Mouse (Mus musculus) layer of hippocampus, postnatal 36 days (tissue): ENCODE data around the gene Ubald1. TPM values are rescaled to one million over a fixed set of nuclear protein-coding genes. Genes with fewer than 3 reads are reported as not detected.
A peak's percentile ranks its signal among the peaks of the same experiment; 100 is the strongest.

Experiments used
- DNase-seq, 2 experiments: peaks; one replicate each; pipeline ENCODE4 v3.0.0; 2022
- total RNA-seq, 2 experiments: library from RNA; stranded (reverse); gene quantifications; 2 replicates each; pipeline ENCODE4 v1.2.3; 2021

Gene Ubald1
- total RNA-seq: 10 to 100 TPM; 91.3 to 94.9 TPM

DNA sequence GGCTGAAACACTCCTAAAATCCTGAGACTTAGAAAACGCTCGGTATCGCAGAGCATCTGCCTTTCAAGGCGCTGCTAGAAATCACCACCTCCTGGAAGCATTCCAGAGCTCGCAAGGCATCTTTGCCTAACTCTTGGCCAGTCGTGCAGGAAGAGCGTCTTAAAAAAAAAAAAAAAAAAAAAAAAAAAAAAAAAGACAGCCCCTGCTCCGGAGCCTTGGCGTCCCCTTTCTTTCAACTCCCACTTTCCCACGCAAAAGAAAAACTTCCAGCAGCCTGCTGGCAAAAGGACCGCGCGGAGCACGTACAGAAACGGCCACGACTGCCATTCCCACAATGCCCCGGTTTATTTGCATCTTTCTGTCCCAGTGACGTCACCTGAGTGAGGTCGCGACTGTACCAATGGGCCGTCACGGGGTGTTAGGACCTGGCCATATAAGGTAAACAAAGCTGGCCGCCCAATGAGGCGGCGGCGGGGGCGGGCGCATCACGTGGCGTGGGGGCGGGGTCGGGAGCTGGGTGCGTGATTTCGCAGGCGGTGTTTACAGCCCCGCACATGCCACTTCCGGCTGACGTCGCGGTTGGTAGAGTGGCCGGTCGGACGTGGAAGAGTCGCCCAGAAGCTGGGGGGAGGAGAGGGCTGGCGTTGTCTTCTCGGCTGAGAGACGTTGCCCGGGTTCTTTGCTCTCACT is at the start of gene Ubald1:
Gene Ubald1, minus strand, starts transcription at position 180 of the 690 bp plus-strand sequence.
- peak; percentile 95 to 97 for DNase-seq

- DNase-seq: no peak
These were observed 48.4 kb upstream of the Ubald1 start for GRCm38 (mm10) chr16:4928474-4928873.

- no peak for DNase-seq
These were observed 47.9 kb upstream of the Ubald1 start for GRCm38 (mm10) chr16:4927967-4928366.

DNA sequence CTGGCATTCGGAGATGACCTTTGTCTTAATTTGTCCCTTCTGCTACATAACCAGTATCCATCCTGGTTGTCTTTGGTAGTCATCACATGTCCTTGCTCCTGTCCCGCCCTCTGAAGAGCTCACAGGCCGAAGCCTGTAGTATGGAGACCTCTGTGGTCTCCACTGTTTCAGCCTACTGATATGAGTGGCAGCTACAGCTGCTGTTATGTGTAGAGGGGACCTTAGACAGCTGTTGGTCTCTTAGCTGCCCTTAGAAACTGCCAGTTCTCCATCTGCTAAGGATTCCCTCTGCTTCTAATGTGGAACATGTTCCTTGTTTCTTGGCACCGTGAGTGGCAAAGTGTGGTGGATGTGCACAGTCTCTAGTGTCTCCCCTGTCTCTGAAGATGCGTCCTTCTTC is 43.9 kb upstream of the Ubald1 start:
- DNase-seq: no peak

GRCm38 (mm10) chr16:4922481-4922880 is 42.4 kb upstream of the Ubald1 start:
- no peak for DNase-seq

DNA sequence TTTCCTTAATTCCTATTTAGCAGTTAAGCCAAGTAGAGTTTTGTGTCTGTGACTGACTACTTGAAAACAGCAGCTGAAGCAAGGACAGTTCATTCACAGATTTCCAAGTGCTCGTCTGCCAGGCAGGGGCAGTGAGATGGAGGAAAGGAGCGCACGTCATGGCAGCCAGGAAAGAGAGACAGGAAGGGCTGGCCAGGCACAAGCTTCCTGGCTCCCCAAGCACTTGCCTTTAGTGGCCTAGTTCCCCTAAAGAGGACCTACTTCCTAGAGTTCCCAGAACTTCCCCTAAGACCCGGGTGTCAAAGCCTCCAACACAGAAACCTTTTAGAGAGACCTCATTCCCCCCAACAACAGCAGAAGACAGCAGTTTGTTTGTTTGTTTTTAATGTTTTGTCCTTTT is 40.4 kb upstream of the Ubald1 start:
- no peak for DNase-seq

DNA sequence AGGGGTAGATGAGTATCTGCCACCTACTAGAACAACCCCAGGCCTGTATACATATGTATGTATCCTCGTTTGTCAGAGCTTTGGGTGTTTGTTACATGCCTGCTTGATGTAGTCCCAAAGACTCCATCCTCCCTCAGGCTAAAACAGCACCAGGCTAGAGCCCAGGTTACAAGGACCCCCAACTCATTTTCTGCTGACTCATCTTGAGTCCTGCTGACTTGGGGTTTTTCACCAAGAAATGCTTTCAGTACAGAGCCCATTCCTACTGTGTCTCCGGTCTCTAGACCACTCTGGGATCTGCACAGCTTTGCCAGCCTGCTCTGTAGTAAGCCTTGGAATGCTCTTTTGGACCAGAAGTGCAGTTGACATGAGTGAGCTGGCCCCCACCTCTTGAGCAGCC is 36.5 kb upstream of the Ubald1 start:
- no peak for DNase-seq

GRCm38 (mm10) chr16:4915931-4916330 is 35.8 kb upstream of the Ubald1 start:
- no peak for DNase-seq

GRCm38 (mm10) chr16:4913783-4914735 is 33.9 kb upstream of the Ubald1 start:
- peak; percentile 84 to 86 for DNase-seq

DNA sequence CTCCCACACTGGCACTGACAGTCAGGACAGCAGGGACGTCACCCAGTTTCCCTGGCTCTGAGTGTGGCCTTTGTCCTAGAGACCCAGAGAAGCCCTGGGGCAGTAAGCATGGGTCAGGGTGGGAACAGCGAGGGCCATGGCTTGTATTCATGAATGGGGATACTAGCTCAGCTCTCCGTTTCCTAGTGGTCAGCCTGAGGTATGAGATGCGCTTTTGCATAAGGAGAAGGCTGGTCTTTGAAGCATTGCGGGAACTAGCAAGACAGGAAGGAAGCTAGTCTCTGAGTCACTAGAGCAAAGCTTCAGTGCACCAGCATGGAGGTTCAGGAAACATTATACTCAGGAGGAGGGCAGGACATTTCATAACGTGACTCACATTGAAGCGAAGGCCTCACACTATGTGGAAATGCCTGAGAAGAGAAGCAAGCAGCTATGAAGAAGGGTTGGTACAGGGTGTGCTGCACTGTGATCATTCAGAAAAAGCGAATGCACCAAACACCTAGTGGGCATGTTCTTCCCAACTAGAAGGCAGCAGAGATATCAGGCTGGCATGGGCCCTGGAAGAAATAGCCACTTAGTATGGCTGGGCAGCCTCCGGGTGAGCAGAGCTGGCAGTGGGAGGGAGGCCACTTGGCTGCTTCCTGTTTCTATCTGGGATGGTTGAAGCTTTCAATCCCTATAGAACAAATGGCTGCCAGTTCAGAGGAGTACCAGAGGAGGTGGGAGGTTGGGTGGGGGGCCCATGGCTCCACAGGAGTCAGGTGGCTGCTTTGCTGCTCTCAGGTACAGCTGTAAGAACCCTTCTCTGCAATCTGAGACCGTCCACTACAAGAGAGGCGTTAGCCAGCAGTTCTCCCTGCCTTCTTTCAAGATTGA is 33.0 kb upstream of the Ubald1 start:
- no peak for DNase-seq

DNA sequence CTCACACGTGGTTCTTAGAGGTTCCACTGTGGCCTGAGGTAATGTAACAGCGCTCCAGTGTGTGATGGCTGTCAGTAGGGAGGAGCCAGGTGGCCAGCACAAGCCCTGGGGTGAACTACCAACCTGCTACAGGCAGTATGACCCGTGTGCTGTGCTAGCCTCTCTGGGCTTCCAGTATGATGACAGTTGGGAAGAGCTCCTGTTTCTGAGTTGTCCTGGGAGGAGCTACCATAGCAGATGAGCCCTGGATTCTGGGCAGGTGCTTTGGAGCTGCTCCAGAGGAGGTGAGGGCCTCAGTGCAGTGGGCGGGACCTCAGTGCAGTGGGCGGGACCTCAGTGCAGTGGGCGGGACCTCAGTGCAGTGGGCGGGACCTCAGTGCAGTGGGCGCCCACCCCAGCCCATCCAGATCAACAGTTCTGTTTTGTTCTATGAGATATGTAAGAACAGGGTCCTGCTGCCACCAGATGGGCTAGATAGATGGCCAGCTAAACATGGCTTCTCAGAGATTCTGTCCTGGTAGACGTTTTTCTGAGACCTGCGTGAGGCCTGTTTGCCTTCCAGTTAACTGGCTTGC is 32.0 kb upstream of the Ubald1 start:
- DNase-seq: no peak

DNA sequence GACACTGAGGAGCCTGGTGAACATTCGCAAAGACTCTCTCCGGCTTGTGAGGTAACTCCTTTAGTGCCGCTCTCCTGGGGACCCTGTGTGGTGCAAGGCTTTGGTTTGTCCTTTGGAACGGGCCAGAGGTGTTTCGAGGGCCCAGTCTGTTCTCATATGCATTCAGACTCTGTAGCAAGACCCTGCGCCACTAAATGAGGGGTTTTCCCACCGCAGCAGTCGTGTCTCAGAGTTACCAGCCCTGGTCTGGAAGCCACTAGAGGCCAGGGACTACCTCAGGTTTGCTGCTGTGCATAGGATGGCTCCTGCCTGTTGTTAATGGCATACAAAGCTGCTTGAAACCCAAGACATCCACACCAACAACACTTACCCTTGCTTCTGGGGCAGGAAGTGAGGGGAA is 30.6 kb upstream of the Ubald1 start:
- no peak for DNase-seq

GRCm38 (mm10) chr16:4909745-4910144 is 29.6 kb upstream of the Ubald1 start:
- no peak for DNase-seq

DNA sequence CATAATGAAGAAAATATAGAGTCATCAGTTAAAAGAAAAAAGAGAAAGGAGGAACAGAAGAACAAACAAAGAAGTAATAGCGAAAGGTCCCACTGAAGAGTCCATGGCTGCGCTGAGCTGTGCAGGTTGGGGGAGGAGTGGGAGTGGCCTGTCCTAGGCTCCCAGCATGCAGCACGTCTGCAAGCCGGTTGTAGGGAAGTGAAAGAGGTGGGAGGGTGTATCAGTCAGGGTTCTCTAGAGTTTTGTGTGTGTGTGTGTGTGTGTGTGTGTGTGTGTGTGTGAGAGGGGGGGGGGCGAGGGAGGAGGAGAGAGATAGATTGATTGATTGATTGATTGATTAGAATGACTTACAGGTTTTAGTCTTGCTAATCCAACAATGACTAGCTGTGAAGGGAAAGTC is 27.9 kb upstream of the Ubald1 start:
- no peak for DNase-seq

GRCm38 (mm10) chr16:4907386-4907785 is 27.3 kb upstream of the Ubald1 start:
- no peak for DNase-seq

DNA sequence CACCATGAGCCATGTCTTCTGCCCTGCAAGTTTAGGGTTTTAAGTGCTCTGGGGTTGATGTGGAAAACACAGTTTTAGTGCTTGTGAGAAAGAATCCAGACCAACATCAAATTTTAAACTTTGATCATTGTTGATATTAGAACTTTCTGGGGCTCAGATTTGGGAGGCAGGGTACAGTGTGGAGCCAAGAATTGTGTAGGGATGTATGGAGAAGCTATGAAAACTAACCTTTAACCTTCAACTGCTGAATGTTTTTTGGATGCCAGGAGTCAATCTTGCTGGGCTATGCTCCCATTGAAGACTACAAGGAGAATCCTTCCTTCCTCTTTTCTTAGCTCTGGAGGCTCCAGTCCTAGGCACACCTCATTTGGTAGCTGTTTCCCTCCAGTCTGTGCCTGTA is 26.4 kb upstream of the Ubald1 start:
- no peak for DNase-seq

- DNase-seq: no peak
These were observed 25.5 kb upstream of the Ubald1 start for GRCm38 (mm10) chr16:4905591-4905990.

DNA sequence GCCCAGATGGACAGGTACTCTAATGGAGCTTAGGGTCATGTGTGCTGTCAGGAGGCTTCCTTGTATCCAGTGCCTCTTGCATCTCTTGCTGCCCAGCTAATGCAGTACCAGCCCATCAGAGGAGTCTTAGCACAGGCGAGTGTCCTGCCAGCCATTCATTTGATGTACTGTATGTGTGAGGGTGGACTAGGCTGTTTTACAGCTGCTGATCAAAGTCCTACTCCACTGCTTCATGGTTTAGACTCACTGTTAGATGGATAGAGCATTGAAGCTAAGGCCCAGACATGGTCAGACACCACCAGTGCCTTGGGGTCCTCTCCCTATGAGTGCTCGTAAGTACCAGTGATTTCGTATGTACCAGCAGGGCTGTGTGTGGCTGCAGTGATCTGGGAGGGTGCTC is 24.8 kb upstream of the Ubald1 start:
- no peak for DNase-seq

GRCm38 (mm10) chr16:4903491-4904102 is 23.5 kb upstream of the Ubald1 start:
- DNase-seq: no peak

- DNase-seq: no peak
These were observed 22.3 kb upstream of the Ubald1 start for GRCm38 (mm10) chr16:4902390-4902789.

DNA sequence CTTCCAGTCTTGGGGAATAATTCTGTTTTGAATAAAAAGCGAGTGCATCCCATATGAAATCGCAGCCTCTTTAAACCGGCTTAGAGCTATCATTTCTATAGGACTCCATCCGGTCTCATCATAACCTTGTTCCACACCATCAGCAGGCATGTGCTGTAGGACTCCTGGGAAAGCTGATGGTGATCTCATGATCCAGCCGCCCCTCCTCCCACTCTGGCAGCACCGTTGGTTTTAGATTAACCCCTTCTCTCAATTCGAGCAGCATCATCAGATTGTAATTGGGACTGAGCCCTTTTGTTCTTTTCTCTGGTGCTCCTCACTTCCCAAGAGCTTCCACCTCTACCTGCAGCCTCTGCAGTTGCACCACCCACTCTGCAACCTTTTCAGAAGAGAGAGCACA is 21.1 kb upstream of the Ubald1 start:
- DNase-seq: no peak

DNA sequence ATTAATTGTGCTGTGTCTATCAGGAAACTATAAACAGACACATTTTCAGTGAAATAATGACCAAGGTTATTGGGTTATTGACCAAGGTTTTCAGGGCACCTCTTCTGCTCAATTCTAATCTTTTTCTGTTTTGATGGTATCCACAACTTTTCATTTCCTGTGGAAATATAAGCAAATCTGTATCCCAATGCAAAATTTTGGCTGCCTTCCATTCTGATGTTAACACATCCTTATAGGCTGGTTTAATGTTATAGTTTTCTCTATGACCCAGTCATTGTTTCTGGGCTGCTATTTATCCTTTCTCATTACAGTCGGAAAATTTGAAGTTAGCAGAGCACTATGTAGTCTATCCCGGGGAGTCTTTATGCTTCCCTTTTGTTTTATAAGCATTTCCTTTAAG is 19.6 kb upstream of the Ubald1 start:
- no peak for DNase-seq
